Mouse (Mus musculus): ENCODE data around the gene Kcnip3. TPM values are rescaled to one million over a fixed set of nuclear protein-coding genes. Genes with fewer than 3 reads are reported as not detected.

Gene Kcnip3
- polyA plus RNA-seq, 1 experiment from 2014 or later = 4.6 TPM

GRCm38 (mm10) chr2:127511426-127511825 lies 10.5 kb downstream of the Kcnip3 start:
- H3K27me3 ChIP-seq (ENCODE audit: control insufficient read depth, insufficient read depth, low read length) = no peaks in the 10 kb centered on the region
- WGBS = 52% methylated on average over 4 of the region's 4 CpGs
- H3K9ac ChIP-seq (ENCODE audit: low read length) = no peak overlapping the region
- no peak overlapping the region for H3K4me2 ChIP-seq (ENCODE audit: low read depth, low read length, severe bottlenecking)
- H3K9me3 ChIP-seq (ENCODE audit: control insufficient read depth, low read length) = no peaks in the 10 kb centered on the region
- H3K4me1 ChIP-seq (replicated peaks; ENCODE audit: control insufficient read depth, insufficient read depth, low read length) = no peaks in the 10 kb centered on the region
- no peak overlapping the region for H3K4me3 ChIP-seq (ENCODE audit: low read depth, low read length)
- ATAC-seq (replicated peaks; ENCODE audit: low FRiP score) (peak; percentile 42; the same call in 1 of the 2 replicates), DNase-seq (ENCODE audit: low spot score) (no peak)
- no peak overlapping the region for H3K27ac ChIP-seq (ENCODE audit: low read depth, low read length)
- no peaks in the 10 kb centered on the region for H3K36me3 ChIP-seq (ENCODE audit: control insufficient read depth, insufficient read depth, low read length)

DNA sequence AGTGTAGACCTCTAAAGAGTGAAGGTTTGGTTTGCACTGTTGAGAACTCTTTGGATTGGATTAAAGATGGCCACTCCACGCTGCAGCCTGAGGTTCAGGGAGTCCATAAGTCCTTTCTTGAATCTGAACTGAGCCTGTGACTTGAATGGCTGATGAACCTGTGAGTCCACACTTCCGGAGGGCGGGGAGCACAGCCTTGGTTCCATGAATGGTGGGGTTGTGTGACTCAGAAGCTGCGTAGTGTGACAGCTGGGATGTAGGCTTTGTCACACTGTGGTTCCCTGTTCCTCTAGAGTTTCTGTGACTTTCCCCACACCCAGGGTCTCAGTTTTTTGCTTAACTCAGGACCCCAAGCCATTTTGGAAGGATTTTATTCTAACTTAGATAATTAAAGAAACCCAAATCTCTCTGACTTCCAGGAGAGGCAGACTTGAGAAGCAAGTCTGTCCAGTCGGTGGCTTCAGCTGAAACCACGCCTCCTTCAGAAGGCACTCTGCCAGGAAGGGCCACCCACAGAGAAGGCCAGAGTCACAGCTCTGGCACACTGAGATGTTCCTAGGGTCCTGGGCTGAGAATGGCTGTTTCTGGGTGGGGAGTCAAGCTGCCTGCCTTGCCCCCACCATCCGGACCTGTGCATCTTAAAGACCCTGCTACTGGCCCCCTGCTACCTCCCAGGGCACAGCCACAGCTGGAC lies 13.8 kb downstream of the Kcnip3 start:
- WGBS = 68% methylated on average over 7 of the region's 7 CpGs
- DNase-seq (ENCODE audit: low spot score) (no peak), ATAC-seq (replicated peaks; ENCODE audit: low FRiP score) (no peak)
- H3K27me3 ChIP-seq (ENCODE audit: control insufficient read depth, insufficient read depth, low read length) = no peaks in the 10 kb centered on the region
- H3K27ac ChIP-seq (ENCODE audit: low read depth, low read length) = no peak overlapping the region
- H3K4me1 ChIP-seq (replicated peaks; ENCODE audit: control insufficient read depth, insufficient read depth, low read length) = no peaks in the 10 kb centered on the region
- no peak overlapping the region for H3K4me2 ChIP-seq (ENCODE audit: low read depth, low read length, severe bottlenecking)
- no peak overlapping the region for H3K9ac ChIP-seq (ENCODE audit: low read length)
- no peaks in the 10 kb centered on the region for H3K36me3 ChIP-seq (ENCODE audit: control insufficient read depth, insufficient read depth, low read length)
- H3K9me3 ChIP-seq (ENCODE audit: control insufficient read depth, low read length) = no peaks in the 10 kb centered on the region
- H3K4me3 ChIP-seq (ENCODE audit: low read depth, low read length) = no peak overlapping the region

DNA sequence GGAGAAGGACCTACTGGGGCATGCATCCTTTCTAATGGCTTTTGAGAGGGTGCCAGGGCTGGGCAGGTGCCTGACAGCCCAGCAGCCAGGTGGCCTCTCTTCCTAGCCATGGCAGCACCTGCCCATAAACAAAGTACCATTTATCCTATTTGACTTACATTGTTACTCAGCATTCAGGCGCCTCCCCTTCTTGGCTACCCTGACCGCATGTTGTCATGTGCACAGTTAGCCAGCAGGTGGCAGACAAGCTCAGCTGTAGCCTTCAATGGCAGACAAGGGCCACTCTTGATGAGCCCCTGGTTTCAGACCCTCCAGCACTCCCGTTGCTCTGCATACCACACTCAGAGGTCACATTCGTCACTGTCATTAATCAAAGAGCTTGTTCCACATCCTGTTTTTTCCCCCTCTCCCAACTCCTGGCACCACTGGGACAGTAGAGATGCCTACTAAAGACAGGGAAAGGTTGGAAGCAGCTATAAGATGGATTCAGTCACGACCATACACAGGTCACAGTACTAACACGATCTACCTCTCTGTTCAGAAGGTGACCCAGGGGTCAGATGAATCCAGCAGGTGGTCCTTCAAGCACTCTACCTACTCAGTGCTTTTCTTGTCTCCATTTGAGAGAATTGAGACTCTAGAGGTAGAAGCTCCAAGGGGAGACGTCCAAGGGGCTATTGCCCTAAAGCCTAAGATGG lies 14.7 kb downstream of the Kcnip3 start:
- Histone ChIP-seq H3K27ac (ENCODE audit: low read depth, low read length) (no peak overlapping the region), H3K4me2 (ENCODE audit: low read depth, low read length, severe bottlenecking) (no peak overlapping the region), H3K4me3 (ENCODE audit: low read depth, low read length) (no peak overlapping the region), H3K9me3 (ENCODE audit: control insufficient read depth, low read length) (no peaks in the 10 kb centered on the region), H3K9ac (ENCODE audit: low read length) (no peak overlapping the region), H3K4me1 (replicated peaks; ENCODE audit: control insufficient read depth, insufficient read depth, low read length) (no peaks in the 10 kb centered on the region), H3K36me3 (ENCODE audit: control insufficient read depth, insufficient read depth, low read length) (no peaks in the 10 kb centered on the region), H3K27me3 (ENCODE audit: control insufficient read depth, insufficient read depth, low read length) (no peaks in the 10 kb centered on the region)
- peak; percentile 88 for DNase-seq (ENCODE audit: low spot score)
- 37% methylated on average over 7 of the region's 7 CpGs for WGBS
- ATAC-seq (replicated peaks; ENCODE audit: low FRiP score) = peak; percentile 74

DNA sequence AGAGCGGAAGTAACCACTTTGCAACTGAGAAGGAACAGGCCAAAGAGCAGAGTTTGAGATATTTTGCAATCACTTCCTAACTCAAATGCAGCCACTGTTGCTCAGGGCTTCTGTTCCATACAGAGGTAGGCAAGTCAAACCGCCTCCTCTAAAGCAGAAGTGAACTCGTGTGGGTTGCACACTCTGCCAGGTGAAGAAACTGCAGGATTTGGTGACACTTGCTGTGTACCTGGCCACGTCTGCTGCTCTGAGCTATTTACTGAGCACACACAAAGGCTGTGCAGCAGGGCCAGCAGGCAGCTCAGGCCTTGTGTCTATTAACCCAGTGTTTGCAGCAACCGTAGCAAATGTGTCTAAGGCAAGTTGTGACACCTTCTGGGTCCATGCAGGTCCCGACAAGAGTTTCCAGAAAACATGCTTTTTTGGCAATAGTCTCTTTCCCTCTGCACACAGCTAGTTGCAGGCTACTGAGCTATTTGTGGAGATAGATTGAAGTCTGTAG lies 15.7 kb downstream of the Kcnip3 start:
- Histone ChIP-seq H3K4me2 (ENCODE audit: low read depth, low read length, severe bottlenecking) (no peak overlapping the region), H3K4me3 (ENCODE audit: low read depth, low read length) (no peak overlapping the region), H3K27me3 (ENCODE audit: control insufficient read depth, insufficient read depth, low read length) (no peaks in the 10 kb centered on the region), H3K4me1 (replicated peaks; ENCODE audit: control insufficient read depth, insufficient read depth, low read length) (no peaks in the 10 kb centered on the region), H3K9me3 (ENCODE audit: control insufficient read depth, low read length) (no peaks in the 10 kb centered on the region), H3K36me3 (ENCODE audit: control insufficient read depth, insufficient read depth, low read length) (no peaks in the 10 kb centered on the region), H3K9ac (ENCODE audit: low read length) (no peak overlapping the region), H3K27ac (ENCODE audit: low read depth, low read length) (no peak overlapping the region)
- 82% methylated on average over 6 of the region's 6 CpGs for WGBS
- ATAC-seq (replicated peaks; ENCODE audit: low FRiP score) (no peak), DNase-seq (ENCODE audit: low spot score) (no peak)

DNA sequence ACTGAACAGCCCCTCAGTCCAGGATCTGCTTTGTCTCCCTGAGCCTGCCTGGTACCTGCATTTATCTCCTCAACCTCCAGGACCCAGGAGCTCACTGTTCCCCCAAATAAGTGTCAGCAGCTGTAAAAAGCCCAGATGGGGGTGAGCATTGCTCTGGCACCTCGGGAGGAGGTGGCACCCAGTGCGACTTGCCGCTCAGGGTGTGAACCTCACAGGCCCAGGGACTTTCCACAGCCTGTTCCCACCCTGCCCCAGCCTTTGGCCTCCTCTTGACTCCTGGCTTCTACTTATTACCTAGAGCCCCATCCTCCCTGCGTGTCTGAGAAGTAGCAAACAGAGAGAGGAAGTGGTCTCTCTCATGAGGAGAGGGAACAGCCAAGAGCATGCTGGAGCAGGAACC lies 16.7 kb downstream of the Kcnip3 start:
- Histone ChIP-seq H3K36me3 (ENCODE audit: control insufficient read depth, insufficient read depth, low read length) (no peaks in the 10 kb centered on the region), H3K27me3 (ENCODE audit: control insufficient read depth, insufficient read depth, low read length) (no peaks in the 10 kb centered on the region), H3K4me3 (ENCODE audit: low read depth, low read length) (no peak overlapping the region), H3K27ac (ENCODE audit: low read depth, low read length) (no peak overlapping the region), H3K4me2 (ENCODE audit: low read depth, low read length, severe bottlenecking) (no peak overlapping the region), H3K4me1 (replicated peaks; ENCODE audit: control insufficient read depth, insufficient read depth, low read length) (no peaks in the 10 kb centered on the region), H3K9ac (ENCODE audit: low read length) (no peak overlapping the region), H3K9me3 (ENCODE audit: control insufficient read depth, low read length) (no peaks in the 10 kb centered on the region)
- whole genome bisulfite sequencing = 71% methylated on average over 4 of the region's 4 CpGs
- ATAC-seq (replicated peaks; ENCODE audit: low FRiP score) (no peak), DNase-seq (ENCODE audit: low spot score) (no peak)

DNA sequence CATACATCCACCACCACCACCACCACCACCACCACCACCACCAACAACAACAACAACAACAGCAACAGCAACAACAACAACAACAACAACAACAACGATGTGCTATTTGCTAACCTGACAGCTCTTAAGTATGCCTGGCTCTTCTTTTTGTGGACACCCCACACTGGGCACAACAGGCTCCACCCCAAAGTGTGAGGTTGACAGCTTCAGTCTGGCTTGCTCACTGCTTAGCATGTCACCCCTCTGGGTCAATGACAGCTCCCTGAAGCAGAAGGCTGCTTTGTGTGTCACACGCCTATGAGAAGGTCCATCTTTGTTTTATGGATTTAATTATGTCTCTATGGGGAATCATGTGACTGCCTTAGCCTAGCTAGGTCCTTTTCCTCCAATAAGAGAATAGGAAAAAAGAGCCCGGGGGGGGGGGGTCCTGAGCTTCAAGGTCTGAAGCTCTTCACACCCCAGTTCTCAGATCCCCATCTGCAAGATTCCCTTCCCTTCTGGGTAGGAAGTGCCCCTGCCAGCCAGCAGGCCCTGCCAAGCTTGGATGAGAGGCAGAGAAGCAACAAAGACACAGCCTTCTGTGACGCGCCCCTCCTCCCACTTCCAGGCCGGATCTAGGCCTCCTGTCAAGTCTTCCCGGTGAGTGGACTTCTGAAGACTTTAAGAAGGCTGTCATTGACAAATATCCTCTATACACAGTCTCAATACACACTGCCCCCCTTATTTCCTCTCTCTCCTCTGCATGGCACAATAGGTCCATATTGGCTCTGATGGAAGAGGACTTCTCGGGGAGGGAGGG lies 17.9 kb downstream of the Kcnip3 start:
- H3K27me3 ChIP-seq (ENCODE audit: control insufficient read depth, insufficient read depth, low read length) = no peaks in the 10 kb centered on the region
- DNase-seq (ENCODE audit: low spot score) (no peak), ATAC-seq (replicated peaks; ENCODE audit: low FRiP score) (no peak)
- no peaks in the 10 kb centered on the region for H3K36me3 ChIP-seq (ENCODE audit: control insufficient read depth, insufficient read depth, low read length)
- H3K4me2 ChIP-seq (ENCODE audit: low read depth, low read length, severe bottlenecking) = no peak overlapping the region
- 66% methylated on average over 8 of the region's 8 CpGs for WGBS
- no peak overlapping the region for H3K4me3 ChIP-seq (ENCODE audit: low read depth, low read length)
- no peaks in the 10 kb centered on the region for H3K4me1 ChIP-seq (replicated peaks; ENCODE audit: control insufficient read depth, insufficient read depth, low read length)
- H3K9ac ChIP-seq (ENCODE audit: low read length) = no peak overlapping the region
- no peaks in the 10 kb centered on the region for H3K9me3 ChIP-seq (ENCODE audit: control insufficient read depth, low read length)
- no peak overlapping the region for H3K27ac ChIP-seq (ENCODE audit: low read depth, low read length)

GRCm38 (mm10) chr2:127501061-127501460 lies 20.8 kb downstream of the Kcnip3 start:
- Histone ChIP-seq H3K27ac (ENCODE audit: low read depth, low read length) (no peak overlapping the region), H3K4me3 (ENCODE audit: low read depth, low read length) (no peak overlapping the region), H3K36me3 (ENCODE audit: control insufficient read depth, insufficient read depth, low read length) (no peaks in the 10 kb centered on the region), H3K4me2 (ENCODE audit: low read depth, low read length, severe bottlenecking) (no peak overlapping the region), H3K9ac (ENCODE audit: low read length) (no peak overlapping the region), H3K4me1 (replicated peaks; ENCODE audit: control insufficient read depth, insufficient read depth, low read length) (no peaks in the 10 kb centered on the region), H3K9me3 (ENCODE audit: control insufficient read depth, low read length) (no peaks in the 10 kb centered on the region), H3K27me3 (ENCODE audit: control insufficient read depth, insufficient read depth, low read length) (no peaks in the 10 kb centered on the region)
- DNase-seq (ENCODE audit: low spot score) (peak; percentile 69), ATAC-seq (replicated peaks; ENCODE audit: low FRiP score) (no peak)
- 60% methylated on average over 7 of the region's 7 CpGs for WGBS

DNA sequence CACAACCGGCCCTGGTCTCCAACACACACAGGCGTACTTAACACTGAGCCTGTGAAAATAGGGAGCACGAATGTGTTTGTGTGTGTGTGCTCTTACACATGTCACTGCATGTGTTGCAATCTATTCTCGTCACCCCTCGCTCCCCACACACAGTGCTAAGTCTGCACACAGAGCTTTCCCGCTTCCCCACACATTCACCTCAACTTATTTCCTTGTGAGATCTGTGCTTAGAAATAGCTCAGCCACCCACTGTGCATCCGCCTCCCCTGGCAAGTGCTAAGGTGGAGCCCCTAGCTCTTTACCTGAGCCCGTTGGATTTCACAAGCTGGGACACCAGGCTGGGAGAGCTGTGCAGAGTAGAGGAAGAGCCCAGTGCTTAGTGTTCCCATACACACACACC lies 23.1 kb downstream of the Kcnip3 start:
- Histone ChIP-seq H3K27ac (ENCODE audit: low read depth, low read length) (no peak overlapping the region), H3K4me1 (replicated peaks; ENCODE audit: control insufficient read depth, insufficient read depth, low read length) (no peaks in the 10 kb centered on the region), H3K4me2 (ENCODE audit: low read depth, low read length, severe bottlenecking) (no peak overlapping the region), H3K27me3 (ENCODE audit: control insufficient read depth, insufficient read depth, low read length) (no peaks in the 10 kb centered on the region), H3K9ac (ENCODE audit: low read length) (no peak overlapping the region), H3K36me3 (ENCODE audit: control insufficient read depth, insufficient read depth, low read length) (no peaks in the 10 kb centered on the region), H3K9me3 (ENCODE audit: control insufficient read depth, low read length) (no peaks in the 10 kb centered on the region), H3K4me3 (ENCODE audit: low read depth, low read length) (no peak overlapping the region)
- no peak for DNase-seq (ENCODE audit: low spot score)
- WGBS = 78% methylated on average over 8 of the region's 8 CpGs
- no peak for ATAC-seq (replicated peaks; ENCODE audit: low FRiP score)
